Mouse (Mus musculus): ENCODE results near the gene Fam162a. TPM values are rescaled to one million over a fixed set of nuclear protein-coding genes. Genes with fewer than 3 reads are reported as not detected.

The Fam162a gene
- 100 to 1,000 TPM; 108 to 121 TPM for polyA plus RNA-seq (2017; shearing (Covaris generic))

GRCm38 (mm10) chr16:36071450-36072379, at the start of gene Fam162a, which contains the start of gene Ccdc58:
Gene Fam162a, minus strand, starts transcription at chr16:36071594.
Gene Ccdc58, plus strand, starts transcription at chr16:36071685.

GRCm38 (mm10) chr16:36040640-36041624, 30.5 kb downstream of the Fam162a start, which contains the start of gene Wdr5b:
Gene Wdr5b, plus strand, starts transcription at chr16:36041190.

Other genes with a start within 250 kb of the Fam162a start
- gene Parp14, start 200.1 kb downstream of the Fam162a start, polyA plus RNA-seq (2017; shearing (Covaris generic)), result 10 to 100 TPM; 72.6 to 94.6 TPM
- 100 to 1,000 TPM; 124 to 132 TPM for gene Parp9, start 133.1 kb downstream of the Fam162a start, polyA plus RNA-seq (2017; shearing (Covaris generic))
- gene Dtx3l, start 132.4 kb downstream of the Fam162a start, polyA plus RNA-seq (2017; shearing (Covaris generic)), result 100 to 1,000 TPM in 1 of 2 experiments, 10 to 100 TPM in 1; 70.1 to 103 TPM
- 10 to 100 TPM; 50.4 to 64.1 TPM for gene Kpna1, start 92.8 kb downstream of the Fam162a start, polyA plus RNA-seq (2017; shearing (Covaris generic))
- gene Wdr5b, start 30.4 kb downstream of the Fam162a start, polyA plus RNA-seq (2017; shearing (Covaris generic)), result 1 to 10 TPM; 5.1 to 8.6 TPM
- 10 to 100 TPM; 28.4 to 30.6 TPM for gene Ccdc58, start 91 bp upstream of the Fam162a start, polyA plus RNA-seq (2017; shearing (Covaris generic))
- under 1 TPM in 1 of 2 experiments, not detected in 1; 0.65 TPM for gene Csta1, start 59.6 kb upstream of the Fam162a start, polyA plus RNA-seq (2017; shearing (Covaris generic))
- not detected for gene Stfa2l1, start 85.2 kb upstream of the Fam162a start, polyA plus RNA-seq (2017; shearing (Covaris generic))
- not detected for gene Gm5483, start 112.6 kb upstream of the Fam162a start, polyA plus RNA-seq (2017; shearing (Covaris generic))
- not detected for gene Gm5416, start 138.8 kb upstream of the Fam162a start, polyA plus RNA-seq (2017; shearing (Covaris generic))
- gene 2010005H15Rik, start 149.9 kb upstream of the Fam162a start, polyA plus RNA-seq (2017; shearing (Covaris generic)), result not detected
- not detected for gene Stfa1, start 205.4 kb upstream of the Fam162a start, polyA plus RNA-seq (2017; shearing (Covaris generic))

Measured in activated CD4-positive, CD25-positive, alpha-beta regulatory T cell (primary cell).